Mouse (Mus musculus): ENCODE results near the gene Pcca. TPM values are rescaled to one million over a fixed set of nuclear protein-coding genes. Genes with fewer than 3 reads are reported as not detected.

The Pcca gene
- polyA plus RNA-seq, 1 experiment = 24.8 TPM

- TF ChIP-seq CTCF (IDR thresholded peaks at IDR 0.05; ENCODE audit: control insufficient read depth, insufficient read depth, low read length) = no peak
- Histone ChIP-seq H3K27ac (ENCODE audit: control insufficient read depth, insufficient read depth, low read depth, low read length, poor library complexity) (no peak overlapping the region), H3K4me1 (ENCODE audit: control insufficient read depth, insufficient read depth, low read length) (no peaks in the 10 kb centered on the region; the same call in 1 of the 2 replicates), H3K4me3 (replicated peaks; ENCODE audit: control insufficient read depth, low read depth, low read length) (no peak overlapping the region)
- 62% methylated on average over 3 of the region's 3 CpGs for WGBS
Measured at GRCm38 (mm10) chr14:122747860-122748842, 214.0 kb downstream of the Pcca start.

- Histone ChIP-seq H3K27ac (ENCODE audit: control insufficient read depth, insufficient read depth, low read depth, low read length, poor library complexity) (no peak overlapping the region), H3K4me1 (ENCODE audit: control insufficient read depth, insufficient read depth, low read length) (no peaks in the 10 kb centered on the region; the same call in 1 of the 2 replicates), H3K4me3 (replicated peaks; ENCODE audit: control insufficient read depth, low read depth, low read length) (no peak overlapping the region)
- 90% methylated on average over 1 of the region's 1 CpGs for WGBS
- no peak for TF ChIP-seq POLR2A (IDR thresholded peaks at IDR 0.05; ENCODE audit: borderline replicate concordance, control insufficient read depth, low read depth, low read length)
- no peak for TF ChIP-seq CTCF (IDR thresholded peaks at IDR 0.05; ENCODE audit: control insufficient read depth, insufficient read depth, low read length)
Measured at GRCm38 (mm10) chr14:122751552-122751951, 217.4 kb downstream of the Pcca start.

- no peak overlapping the region for H3K27ac ChIP-seq (ENCODE audit: control insufficient read depth, insufficient read depth, low read depth, low read length, poor library complexity)
- no peaks in the 10 kb centered on the region for H3K4me1 ChIP-seq (ENCODE audit: control insufficient read depth, insufficient read depth, low read length)
- 78% methylated on average over 2 of the region's 2 CpGs for WGBS
- TF ChIP-seq CTCF (IDR thresholded peaks at IDR 0.05; ENCODE audit: control insufficient read depth, insufficient read depth, low read length) (no peak), POLR2A (IDR thresholded peaks at IDR 0.05; ENCODE audit: borderline replicate concordance, control insufficient read depth, low read depth, low read length) (no peak)
- H3K4me3 ChIP-seq (replicated peaks; ENCODE audit: control insufficient read depth, low read depth, low read length) = no peak overlapping the region
Measured at GRCm38 (mm10) chr14:122753278-122753677, 219.2 kb downstream of the Pcca start.

- TF ChIP-seq POLR2A (IDR thresholded peaks at IDR 0.05; ENCODE audit: borderline replicate concordance, control insufficient read depth, low read depth, low read length) = no peak
- no peak for TF ChIP-seq CTCF (IDR thresholded peaks at IDR 0.05; ENCODE audit: control insufficient read depth, insufficient read depth, low read length)
- WGBS = 81% methylated on average over 3 of the region's 3 CpGs
- no peaks in the 10 kb centered on the region for H3K4me1 ChIP-seq (ENCODE audit: control insufficient read depth, insufficient read depth, low read length)
- no peak overlapping the region for H3K27ac ChIP-seq (ENCODE audit: control insufficient read depth, insufficient read depth, low read depth, low read length, poor library complexity)
- no peak overlapping the region for H3K4me3 ChIP-seq (replicated peaks; ENCODE audit: control insufficient read depth, low read depth, low read length)
Measured at GRCm38 (mm10) chr14:122754311-122754710, 220.2 kb downstream of the Pcca start.

GRCm38 (mm10) chr14:122755559-122755958 is 221.4 kb downstream of the Pcca start:
- Histone ChIP-seq H3K27ac (ENCODE audit: control insufficient read depth, insufficient read depth, low read depth, low read length, poor library complexity) (no peak overlapping the region), H3K4me3 (replicated peaks; ENCODE audit: control insufficient read depth, low read depth, low read length) (no peak overlapping the region), H3K4me1 (ENCODE audit: control insufficient read depth, insufficient read depth, low read length) (no peaks in the 10 kb centered on the region; the same call in 1 of the 2 replicates)
- TF ChIP-seq POLR2A (IDR thresholded peaks at IDR 0.05; ENCODE audit: borderline replicate concordance, control insufficient read depth, low read depth, low read length) (no peak), CTCF (IDR thresholded peaks at IDR 0.05; ENCODE audit: control insufficient read depth, insufficient read depth, low read length) (no peak)
- WGBS = 88% methylated on average over 13 of the region's 13 CpGs

- Histone ChIP-seq H3K4me1 (ENCODE audit: control insufficient read depth, insufficient read depth, low read length) (no peaks in the 10 kb centered on the region; the same call in 1 of the 2 replicates), H3K4me3 (replicated peaks; ENCODE audit: control insufficient read depth, low read depth, low read length) (no peak overlapping the region), H3K27ac (ENCODE audit: control insufficient read depth, insufficient read depth, low read depth, low read length, poor library complexity) (no peak overlapping the region)
- WGBS = 85% methylated on average over 1 of the region's 1 CpGs
- TF ChIP-seq CTCF (IDR thresholded peaks at IDR 0.05; ENCODE audit: control insufficient read depth, insufficient read depth, low read length) (no peak), POLR2A (IDR thresholded peaks at IDR 0.05; ENCODE audit: borderline replicate concordance, control insufficient read depth, low read depth, low read length) (no peak)
Measured at GRCm38 (mm10) chr14:122756671-122757070, 222.5 kb downstream of the Pcca start.

- 71% methylated on average over 3 of the region's 3 CpGs for WGBS
- Histone ChIP-seq H3K4me1 (ENCODE audit: control insufficient read depth, insufficient read depth, low read length) (no peaks in the 10 kb centered on the region; the same call in 1 of the 2 replicates), H3K4me3 (replicated peaks; ENCODE audit: control insufficient read depth, low read depth, low read length) (no peak overlapping the region), H3K27ac (ENCODE audit: control insufficient read depth, insufficient read depth, low read depth, low read length, poor library complexity) (no peak overlapping the region)
- no peak for TF ChIP-seq POLR2A (IDR thresholded peaks at IDR 0.05; ENCODE audit: borderline replicate concordance, control insufficient read depth, low read depth, low read length)
- no peak for TF ChIP-seq CTCF (IDR thresholded peaks at IDR 0.05; ENCODE audit: control insufficient read depth, insufficient read depth, low read length)
Measured at GRCm38 (mm10) chr14:122759890-122760289, 225.8 kb downstream of the Pcca start.

GRCm38 (mm10) chr14:122760803-122761202 is 226.7 kb downstream of the Pcca start:
- Histone ChIP-seq H3K4me1 (ENCODE audit: control insufficient read depth, insufficient read depth, low read length) (no peaks in the 10 kb centered on the region; the same call in 1 of the 2 replicates), H3K4me3 (replicated peaks; ENCODE audit: control insufficient read depth, low read depth, low read length) (no peak overlapping the region), H3K27ac (ENCODE audit: control insufficient read depth, insufficient read depth, low read depth, low read length, poor library complexity) (no peak overlapping the region)
- TF ChIP-seq CTCF (IDR thresholded peaks at IDR 0.05; ENCODE audit: control insufficient read depth, insufficient read depth, low read length) (no peak), POLR2A (IDR thresholded peaks at IDR 0.05; ENCODE audit: borderline replicate concordance, control insufficient read depth, low read depth, low read length) (no peak)

All from bone marrow, adult 2 months (tissue).